Mouse (Mus musculus) hindbrain, embryonic 12.5 days (tissue): ENCODE measurements around the gene Ces5a. TPM values are rescaled to one million over a fixed set of nuclear protein-coding genes. Genes with fewer than 3 reads are reported as not detected.
"Not testable (repeated sequence)": the region's sequence is repeated elsewhere in the genome, so short reads cannot be mapped to it uniquely, and the experiment has no call there.

Source experiments
- ATAC-seq: fragments of 200-750 bp; cut with Nextera tagmentation; 2 replicates; pipeline ENCODE4 v1.8.0; 2017; ENCODE audit warnings: moderate TSS enrichment; ENCODE audit not compliant: low FRiP score
- H3K27ac ChIP-seq: fragments of 300-500 bp; sonication (generic); 2 replicates; pipeline ENCODE4 v1.5.1; 2016; ENCODE audit warnings: mild to moderate bottlenecking
- H3K27me3 ChIP-seq: fragments of 300-500 bp; sonication (generic); 2 replicates; pipeline ENCODE4 v1.6.1; 2016; ENCODE audit warnings: mild to moderate bottlenecking
- H3K36me3 ChIP-seq: fragments of 300-500 bp; sonication (generic); 2 replicates; pipeline ENCODE4 v1.6.1; 2016; ENCODE audit warnings: mild to moderate bottlenecking
- H3K4me1 ChIP-seq: fragments of 300-500 bp; sonication (generic); 2 replicates; pipeline ENCODE4 v1.6.1; 2016
- H3K4me2 ChIP-seq: fragments of 300-500 bp; sonication (generic); replicated peaks from 2 replicates; pipeline ENCODE4 v1.6.1; 2016; ENCODE audit warnings: mild to moderate bottlenecking
- H3K4me3 ChIP-seq: fragments of 300-500 bp; sonication (generic); 2 replicates; pipeline ENCODE4 v1.5.1; 2016; ENCODE audit warnings: mild to moderate bottlenecking
- H3K9ac ChIP-seq: fragments of 300-500 bp; sonication (generic); 2 replicates; pipeline ENCODE4 v1.6.1; 2016; ENCODE audit warnings: mild to moderate bottlenecking, moderate library complexity
- H3K9me3 ChIP-seq: fragments of 300-500 bp; sonication (generic); replicated peaks from 2 replicates; pipeline ENCODE4 v1.6.1; 2016; ENCODE audit warnings: mild to moderate bottlenecking
- WGBS: fragments of 180-500 bp; shearing (Covaris S2); methylation state at CpG from one replicate; pipeline ENCODE4 v1.1.7; 2016; 5-methylcytosine and 5-hydroxymethylcytosine counted together
- polyA plus RNA-seq: library from polyadenylated mRNA; unstranded; fragments of >200 nt; fragmentation: Nextera tagmentation; extraction: Ambion mirVana; gene quantifications from 2 replicates; pipeline ENCODE4 v1.2.1, GENCODE M21; 2016

Ces5a gene
- polyA plus RNA-seq, 1 experiment from 2014 or later: 0.10 TPM

DNA sequence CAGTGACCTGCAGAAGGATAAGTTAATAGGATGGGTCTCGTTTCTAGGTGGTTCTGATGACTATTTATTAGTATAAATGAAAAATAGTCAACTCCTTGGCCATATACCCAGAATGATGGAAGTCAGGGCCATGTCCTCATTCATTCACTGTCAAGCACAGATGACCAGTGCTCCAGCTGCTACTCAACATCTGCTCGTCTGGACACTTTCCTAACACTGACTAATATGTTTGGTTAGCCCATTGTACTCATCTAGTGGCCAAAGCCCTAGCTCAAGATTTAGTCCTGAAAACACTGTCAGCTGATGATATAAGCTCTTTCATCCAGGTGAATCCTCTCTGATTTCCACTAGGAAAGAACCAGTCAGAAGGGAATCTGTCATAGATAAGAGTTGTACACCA lies 24.1 kb upstream of the Ces5a start:
- Histone ChIP-seq H3K27me3 (no peaks in the 10 kb centered on the region), H3K27ac (no peak overlapping the region), H3K4me2 (no peak overlapping the region), H3K4me3 (no peak overlapping the region), H3K9ac (no peak overlapping the region), H3K9me3 (peaks cover 3% of the 10 kb centered on the region; the same call in 1 of the 2 replicates), H3K36me3 (no peaks in the 10 kb centered on the region), H3K4me1 (no peaks in the 10 kb centered on the region)
- 70% methylated on average over 2 of the region's 2 CpGs for WGBS
- no peak for ATAC-seq

GRCm38 (mm10) chr8:93502634-93503033 lies 33.0 kb downstream of the Ces5a start:
- 87% methylated on average over 3 of the region's 3 CpGs for WGBS
- H3K4me3 ChIP-seq: no peak overlapping the region
- H3K9me3 ChIP-seq: no peaks in the 10 kb centered on the region
- no peaks in the 10 kb centered on the region for H3K4me1 ChIP-seq
- H3K9ac ChIP-seq: no peak overlapping the region
- H3K36me3 ChIP-seq: no peaks in the 10 kb centered on the region
- H3K4me2 ChIP-seq: no peak overlapping the region
- H3K27ac ChIP-seq: no peak overlapping the region
- H3K27me3 ChIP-seq: no peaks in the 10 kb centered on the region
- ATAC-seq: no peak

- ATAC-seq: no peak
- H3K36me3 ChIP-seq: no peaks in the 10 kb centered on the region
- no peak overlapping the region for H3K27ac ChIP-seq
- H3K4me2 ChIP-seq: no peak overlapping the region
- no peaks in the 10 kb centered on the region for H3K4me1 ChIP-seq
- H3K27me3 ChIP-seq: no peaks in the 10 kb centered on the region
- no peaks in the 10 kb centered on the region for H3K9me3 ChIP-seq
- no peak overlapping the region for H3K9ac ChIP-seq
- no peak overlapping the region for H3K4me3 ChIP-seq
- 46% methylated on average over 9 of the region's 9 CpGs for WGBS
Measured at GRCm38 (mm10) chr8:93499437-93499836, 36.2 kb downstream of the Ces5a start.

- Histone ChIP-seq H3K4me2 (no peak overlapping the region), H3K27ac (no peak overlapping the region), H3K9ac (no peak overlapping the region), H3K4me3 (no peak overlapping the region), H3K36me3 (no peaks in the 10 kb centered on the region), H3K4me1 (no peaks in the 10 kb centered on the region), H3K9me3 (no peaks in the 10 kb centered on the region), H3K27me3 (no peaks in the 10 kb centered on the region)
- WGBS: 18% methylated on average over 6 of the region's 6 CpGs
- ATAC-seq: no peak
Measured at GRCm38 (mm10) chr8:93495330-93495729, 40.3 kb downstream of the Ces5a start.

DNA sequence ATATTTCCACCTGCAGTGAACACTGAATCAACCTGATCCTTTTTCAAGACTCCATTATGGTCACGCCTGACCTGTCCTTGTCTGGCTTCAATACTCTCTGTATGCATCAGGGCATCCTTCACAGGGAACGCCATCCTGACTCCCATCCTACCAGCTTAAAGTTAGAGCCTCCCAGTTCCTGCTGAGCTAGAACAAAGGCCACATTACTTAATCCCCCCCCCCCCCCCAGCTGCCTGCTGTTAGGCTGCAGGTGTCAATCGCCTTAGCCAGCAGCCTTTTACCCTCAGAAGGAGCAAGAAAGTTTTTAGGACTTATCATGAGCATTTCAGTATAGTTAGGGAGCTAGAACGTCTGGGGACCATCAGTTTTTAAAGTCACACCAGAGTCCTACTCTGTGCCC lies 46.9 kb downstream of the Ces5a start:
- Histone ChIP-seq H3K27ac (no peak overlapping the region), H3K9me3 (no peaks in the 10 kb centered on the region), H3K4me3 (no peak overlapping the region), H3K4me1 (0 out of 2 replicates have a peak, but pooled peaks cover 4% of the 10 kb centered on the region), H3K36me3 (no peaks in the 10 kb centered on the region), H3K4me2 (no peak overlapping the region), H3K9ac (no peak overlapping the region), H3K27me3 (no peaks in the 10 kb centered on the region)
- WGBS: 3% methylated on average over 4 of the region's 4 CpGs
- ATAC-seq: no peak

DNA sequence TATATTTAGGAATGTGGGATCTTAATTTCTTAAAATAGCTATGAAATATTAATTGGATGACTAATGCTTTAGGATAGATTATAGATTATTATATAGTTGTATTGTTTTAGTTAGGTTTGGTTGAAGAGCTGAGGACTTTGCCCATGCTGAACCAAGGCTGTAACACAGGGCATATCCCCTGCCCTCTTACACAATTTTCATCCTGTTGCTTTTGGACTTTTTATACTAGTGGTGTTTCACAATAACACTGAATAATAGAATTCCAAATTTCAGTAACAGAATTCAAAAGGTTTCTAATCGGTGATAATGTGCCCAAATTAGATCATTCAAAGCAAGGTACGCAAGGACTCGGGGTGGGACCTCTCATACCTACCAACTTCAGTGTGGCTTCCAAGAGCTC lies 57.4 kb downstream of the Ces5a start:
- Histone ChIP-seq H3K9ac (no peak overlapping the region), H3K4me3 (no peak overlapping the region), H3K4me1 (no peaks in the 10 kb centered on the region), H3K27me3 (no peaks in the 10 kb centered on the region), H3K4me2 (no peak overlapping the region), H3K27ac (no peak overlapping the region), H3K36me3 (no peaks in the 10 kb centered on the region), H3K9me3 (no peaks in the 10 kb centered on the region)
- WGBS: 96% methylated on average over 3 of the region's 3 CpGs
- no peak for ATAC-seq

- not testable (repeated sequence) for H3K9me3 ChIP-seq, H3K27ac ChIP-seq, H3K4me2 ChIP-seq, H3K4me3 ChIP-seq, ATAC-seq, H3K4me1 ChIP-seq, H3K9ac ChIP-seq, H3K27me3 ChIP-seq, H3K36me3 ChIP-seq
- WGBS: 81% methylated on average over 16 of the region's 16 CpGs
Measured at GRCm38 (mm10) chr8:93469733-93470132, 65.9 kb downstream of the Ces5a start.

DNA sequence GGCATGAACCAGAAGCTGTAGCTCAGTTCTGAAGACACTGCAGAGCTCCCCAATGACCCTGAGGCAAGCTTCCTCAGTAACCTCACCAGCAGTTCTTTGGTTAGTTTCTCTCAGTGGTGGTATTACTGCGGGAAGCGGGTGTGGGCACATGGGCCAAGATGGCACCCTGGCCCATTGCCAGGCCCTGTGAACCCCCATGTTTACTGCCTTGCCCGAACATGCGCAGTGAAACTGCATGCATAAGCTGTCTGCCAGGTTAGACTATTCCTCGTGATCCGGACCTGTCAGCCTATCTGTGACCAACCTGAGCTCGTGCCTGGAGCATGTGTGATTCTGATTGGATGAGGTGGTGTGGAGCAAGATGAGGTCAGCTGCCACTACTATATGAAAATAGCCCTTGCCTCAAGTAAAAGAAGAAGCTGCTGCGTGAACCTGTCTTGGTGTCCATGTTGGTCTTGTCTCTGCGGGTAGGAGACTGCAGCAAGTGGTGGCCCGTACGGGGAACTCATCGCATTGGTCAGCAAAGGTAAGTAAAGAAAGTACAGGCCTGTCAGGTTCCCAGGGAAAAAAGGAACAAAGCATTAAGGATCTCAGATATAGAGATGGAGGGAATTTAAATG lies 81.3 kb downstream of the Ces5a start:
- H3K9ac ChIP-seq: no peak overlapping the region
- H3K27ac ChIP-seq: no peak overlapping the region
- H3K9me3 ChIP-seq: no peaks in the 10 kb centered on the region
- no peaks in the 10 kb centered on the region for H3K27me3 ChIP-seq
- H3K36me3 ChIP-seq: no peaks in the 10 kb centered on the region
- no peak overlapping the region for H3K4me3 ChIP-seq
- no peak overlapping the region for H3K4me2 ChIP-seq
- 96% methylated on average over 12 of the region's 12 CpGs for WGBS
- no peak for ATAC-seq
- H3K4me1 ChIP-seq: no peaks in the 10 kb centered on the region

Other genes with a start within 250 kb of the Ces5a start
- not detected in 2 replicates for gene Ces1g, start 198.5 kb downstream of the Ces5a start, polyA plus RNA-seq
- gene Ces1h, start 156.1 kb downstream of the Ces5a start, polyA plus RNA-seq: not detected in 2 replicates